Mouse (Mus musculus): Measurements from ENCODE around the gene Asb13. TPM values are rescaled to one million over a fixed set of nuclear protein-coding genes. Genes with fewer than 3 reads are reported as not detected.

Gene Asb13
- polyA plus RNA-seq, 2 experiments, result 8.4 to 13.6 TPM

GRCm38 (mm10) chr13:3633131-3633530 lies 701 bp upstream of the Asb13 start:
- no peak for DNase-seq (ENCODE audit: low spot score)
- Histone ChIP-seq H3K4me2 (replicated peaks; ENCODE audit: low read depth, low read length, severe bottlenecking) (no peak overlapping the region), H3K27ac (replicated peaks; ENCODE audit: low read depth, low read length) (no peak overlapping the region), H3K9ac (ENCODE audit: low read depth, low read length, severe bottlenecking) (no peak overlapping the region), H3K9me3 (ENCODE audit: control insufficient read depth, low read length) (no peaks in the 10 kb centered on the region), H3K36me3 (ENCODE audit: control insufficient read depth, insufficient read depth, low read length) (no peaks in the 10 kb centered on the region), H3K4me3 (replicated peaks; ENCODE audit: low read length) (no peak overlapping the region), H3K27me3 (ENCODE audit: control insufficient read depth, insufficient read depth, low read length) (no peaks in the 10 kb centered on the region), H3K4me1 (ENCODE audit: control insufficient read depth, insufficient read depth, low read length) (no peaks in the 10 kb centered on the region)
- ATAC-seq (ENCODE audit: low FRiP score, low read depth), result no peak
- 38% methylated on average over 6 of the region's 6 CpGs for WGBS
- TF ChIP-seq POLR2A (IDR thresholded peaks at IDR 0.05; ENCODE audit: borderline replicate concordance, extremely low read depth, insufficient read depth, insufficient read length), result no peak

DNA sequence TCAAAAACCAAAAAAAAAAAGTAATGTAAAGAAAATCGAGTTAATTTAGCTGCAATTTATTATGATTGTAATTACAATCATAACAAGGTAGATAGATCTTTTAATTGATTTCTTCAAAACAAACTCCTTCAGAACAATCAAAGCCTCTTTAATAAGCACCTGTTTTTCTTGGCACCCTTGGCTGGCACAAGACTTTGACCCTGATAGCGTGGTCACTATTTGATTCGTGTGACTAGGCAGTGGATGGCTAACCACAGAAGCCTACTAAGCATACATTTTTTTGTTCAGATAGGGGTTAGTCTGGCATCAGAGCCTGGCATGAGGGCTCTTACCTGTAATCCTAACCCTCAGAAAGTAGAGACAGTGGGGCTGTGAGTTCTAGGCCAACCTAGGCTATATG lies 1.2 kb downstream of the Asb13 start:
- no peak overlapping the region for H3K9ac ChIP-seq (ENCODE audit: low read depth, low read length, severe bottlenecking)
- H3K9me3 ChIP-seq (ENCODE audit: control insufficient read depth, low read length), result no peaks in the 10 kb centered on the region
- no peaks in the 10 kb centered on the region for H3K36me3 ChIP-seq (ENCODE audit: control insufficient read depth, insufficient read depth, low read length)
- H3K27ac ChIP-seq (replicated peaks; ENCODE audit: low read depth, low read length), result no peak overlapping the region
- H3K4me3 ChIP-seq (replicated peaks; ENCODE audit: low read length), result no peak overlapping the region
- no peak for TF ChIP-seq POLR2A (IDR thresholded peaks at IDR 0.05; ENCODE audit: borderline replicate concordance, extremely low read depth, insufficient read depth, insufficient read length)
- 90% methylated on average over 3 of the region's 3 CpGs for WGBS
- H3K27me3 ChIP-seq (ENCODE audit: control insufficient read depth, insufficient read depth, low read length), result no peaks in the 10 kb centered on the region
- no peak for ATAC-seq (ENCODE audit: low FRiP score, low read depth)
- no peak overlapping the region for H3K4me2 ChIP-seq (replicated peaks; ENCODE audit: low read depth, low read length, severe bottlenecking)
- no peak for DNase-seq (ENCODE audit: low spot score)
- no peaks in the 10 kb centered on the region for H3K4me1 ChIP-seq (ENCODE audit: control insufficient read depth, insufficient read depth, low read length)

DNA sequence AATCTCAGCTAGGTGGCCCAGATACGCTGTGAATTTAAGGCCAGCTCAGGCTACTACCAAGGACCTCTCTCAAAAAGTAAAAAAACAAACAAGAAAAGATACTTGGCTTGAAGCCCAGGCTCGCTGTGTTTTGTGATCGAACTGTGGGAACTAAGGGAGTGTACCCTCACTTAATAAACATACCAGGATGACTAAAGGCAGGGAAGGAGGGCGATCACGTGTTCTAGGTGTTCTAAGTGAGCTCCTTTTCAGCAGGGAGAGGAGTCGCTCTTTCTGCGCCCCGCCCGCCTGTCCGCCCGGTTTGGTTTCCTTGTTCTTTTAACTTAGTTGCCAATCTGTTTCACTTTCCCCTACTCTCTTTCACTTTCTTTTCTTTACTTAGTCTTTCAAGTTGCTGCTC lies 3.0 kb downstream of the Asb13 start:
- WGBS, result 67% methylated on average over 11 of the region's 11 CpGs
- H3K4me2 ChIP-seq (replicated peaks; ENCODE audit: low read depth, low read length, severe bottlenecking), result no peak overlapping the region

DNA sequence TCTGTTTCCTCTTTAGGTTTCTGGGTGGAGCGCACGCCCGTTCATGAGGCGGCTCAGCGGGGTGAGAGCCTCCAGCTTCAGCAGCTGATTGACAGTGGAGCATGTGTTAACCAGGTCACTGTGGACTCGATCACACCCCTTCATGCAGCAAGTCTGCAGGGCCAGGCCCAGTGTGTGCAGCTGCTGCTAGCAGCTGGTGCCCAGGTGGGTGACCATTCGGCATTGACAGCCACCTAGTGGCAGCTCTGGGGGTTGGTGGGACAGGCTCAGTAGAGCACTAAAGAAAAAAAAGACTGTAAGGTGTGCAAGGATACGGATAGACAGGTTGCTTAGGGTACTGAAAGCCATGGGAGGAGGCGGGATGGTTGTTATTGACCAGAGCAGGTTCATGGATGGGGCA lies 8.2 kb downstream of the Asb13 start:
- Histone ChIP-seq H3K27me3 (ENCODE audit: control insufficient read depth, insufficient read depth, low read length) (no peaks in the 10 kb centered on the region), H3K9ac (ENCODE audit: low read depth, low read length, severe bottlenecking) (no peak overlapping the region), H3K4me2 (replicated peaks; ENCODE audit: low read depth, low read length, severe bottlenecking) (no peak overlapping the region), H3K9me3 (ENCODE audit: control insufficient read depth, low read length) (no peaks in the 10 kb centered on the region), H3K4me1 (ENCODE audit: control insufficient read depth, insufficient read depth, low read length) (no peaks in the 10 kb centered on the region), H3K27ac (replicated peaks; ENCODE audit: low read depth, low read length) (no peak overlapping the region), H3K36me3 (ENCODE audit: control insufficient read depth, insufficient read depth, low read length) (no peaks in the 10 kb centered on the region), H3K4me3 (replicated peaks; ENCODE audit: low read length) (no peak overlapping the region)
- ATAC-seq (ENCODE audit: low FRiP score, low read depth), result peak; percentile 72; the same call in 1 of the 2 replicates
- no peak for TF ChIP-seq POLR2A (IDR thresholded peaks at IDR 0.05; ENCODE audit: borderline replicate concordance, extremely low read depth, insufficient read depth, insufficient read length)
- peak; percentile 22 for DNase-seq (ENCODE audit: low spot score)
- 53% methylated on average over 9 of the region's 9 CpGs for WGBS

More for the DNA sequence above, 3.0 kb downstream of the Asb13 start:
- DNase-seq (ENCODE audit: low spot score), result no peak
- Histone ChIP-seq H3K27ac (replicated peaks; ENCODE audit: low read depth, low read length) (no peak overlapping the region), H3K9ac (ENCODE audit: low read depth, low read length, severe bottlenecking) (no peak overlapping the region), H3K4me1 (ENCODE audit: control insufficient read depth, insufficient read depth, low read length) (no peaks in the 10 kb centered on the region), H3K4me3 (replicated peaks; ENCODE audit: low read length) (no peak overlapping the region), H3K27me3 (ENCODE audit: control insufficient read depth, insufficient read depth, low read length) (no peaks in the 10 kb centered on the region), H3K9me3 (ENCODE audit: control insufficient read depth, low read length) (no peaks in the 10 kb centered on the region), H3K36me3 (ENCODE audit: control insufficient read depth, insufficient read depth, low read length) (no peaks in the 10 kb centered on the region)
- ATAC-seq (ENCODE audit: low FRiP score, low read depth), result no peak
- no peak for TF ChIP-seq POLR2A (IDR thresholded peaks at IDR 0.05; ENCODE audit: borderline replicate concordance, extremely low read depth, insufficient read depth, insufficient read length)

DNA sequence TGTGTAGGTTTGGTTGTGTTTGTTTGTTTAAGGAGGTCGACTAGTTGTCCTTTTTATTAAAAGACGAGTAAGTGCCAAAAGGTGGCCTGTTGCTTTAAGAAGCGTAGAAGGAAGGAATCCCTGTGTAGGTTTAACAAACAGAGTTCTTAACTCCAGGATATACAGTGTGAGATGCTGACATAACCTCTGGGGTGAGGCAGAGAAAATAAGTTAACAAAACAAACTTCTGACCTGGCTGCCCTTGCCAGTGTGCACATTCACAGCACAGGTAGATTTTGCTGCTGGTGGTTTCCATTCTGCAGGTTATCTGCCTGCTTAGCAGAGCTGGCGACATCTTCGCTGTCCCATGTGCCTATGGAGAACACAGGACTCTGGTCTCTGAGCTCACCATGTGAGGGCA lies 8.7 kb downstream of the Asb13 start:
- H3K9ac ChIP-seq (ENCODE audit: low read depth, low read length, severe bottlenecking), result no peak overlapping the region
- no peaks in the 10 kb centered on the region for H3K9me3 ChIP-seq (ENCODE audit: control insufficient read depth, low read length)
- no peak overlapping the region for H3K4me2 ChIP-seq (replicated peaks; ENCODE audit: low read depth, low read length, severe bottlenecking)
- H3K27ac ChIP-seq (replicated peaks; ENCODE audit: low read depth, low read length), result no peak overlapping the region
- H3K27me3 ChIP-seq (ENCODE audit: control insufficient read depth, insufficient read depth, low read length), result no peaks in the 10 kb centered on the region
- H3K36me3 ChIP-seq (ENCODE audit: control insufficient read depth, insufficient read depth, low read length), result no peaks in the 10 kb centered on the region
- H3K4me1 ChIP-seq (ENCODE audit: control insufficient read depth, insufficient read depth, low read length), result no peaks in the 10 kb centered on the region
- H3K4me3 ChIP-seq (replicated peaks; ENCODE audit: low read length), result no peak overlapping the region
- 84% methylated on average over 5 of the region's 5 CpGs for WGBS
- ATAC-seq (ENCODE audit: low FRiP score, low read depth) (no peak), DNase-seq (ENCODE audit: low spot score) (no peak)
- no peak for TF ChIP-seq POLR2A (IDR thresholded peaks at IDR 0.05; ENCODE audit: borderline replicate concordance, extremely low read depth, insufficient read depth, insufficient read length)

GRCm38 (mm10) chr13:3644871-3645270 lies 11.0 kb downstream of the Asb13 start:
- 90% methylated on average over 5 of the region's 5 CpGs for WGBS
- Histone ChIP-seq H3K9ac (ENCODE audit: low read depth, low read length, severe bottlenecking) (no peak overlapping the region), H3K4me1 (ENCODE audit: control insufficient read depth, insufficient read depth, low read length) (no peaks in the 10 kb centered on the region), H3K4me2 (replicated peaks; ENCODE audit: low read depth, low read length, severe bottlenecking) (no peak overlapping the region), H3K4me3 (replicated peaks; ENCODE audit: low read length) (no peak overlapping the region), H3K9me3 (ENCODE audit: control insufficient read depth, low read length) (no peaks in the 10 kb centered on the region), H3K27me3 (ENCODE audit: control insufficient read depth, insufficient read depth, low read length) (no peaks in the 10 kb centered on the region), H3K36me3 (ENCODE audit: control insufficient read depth, insufficient read depth, low read length) (peaks cover 6% of the 10 kb centered on the region), H3K27ac (replicated peaks; ENCODE audit: low read depth, low read length) (no peak overlapping the region)
- DNase-seq (ENCODE audit: low spot score), result no peak
- ATAC-seq (ENCODE audit: low FRiP score, low read depth), result no peak
- TF ChIP-seq POLR2A (IDR thresholded peaks at IDR 0.05; ENCODE audit: borderline replicate concordance, extremely low read depth, insufficient read depth, insufficient read length), result no peak
